Mouse (Mus musculus): ENCODE data around the gene Ncdn. TPM values are rescaled to one million over a fixed set of nuclear protein-coding genes. Genes with fewer than 3 reads are reported as not detected.

Gene Ncdn
- polyA plus RNA-seq (2017; shearing (Covaris generic)), result 10 to 100 TPM; 40.9 to 44.2 TPM

DNA sequence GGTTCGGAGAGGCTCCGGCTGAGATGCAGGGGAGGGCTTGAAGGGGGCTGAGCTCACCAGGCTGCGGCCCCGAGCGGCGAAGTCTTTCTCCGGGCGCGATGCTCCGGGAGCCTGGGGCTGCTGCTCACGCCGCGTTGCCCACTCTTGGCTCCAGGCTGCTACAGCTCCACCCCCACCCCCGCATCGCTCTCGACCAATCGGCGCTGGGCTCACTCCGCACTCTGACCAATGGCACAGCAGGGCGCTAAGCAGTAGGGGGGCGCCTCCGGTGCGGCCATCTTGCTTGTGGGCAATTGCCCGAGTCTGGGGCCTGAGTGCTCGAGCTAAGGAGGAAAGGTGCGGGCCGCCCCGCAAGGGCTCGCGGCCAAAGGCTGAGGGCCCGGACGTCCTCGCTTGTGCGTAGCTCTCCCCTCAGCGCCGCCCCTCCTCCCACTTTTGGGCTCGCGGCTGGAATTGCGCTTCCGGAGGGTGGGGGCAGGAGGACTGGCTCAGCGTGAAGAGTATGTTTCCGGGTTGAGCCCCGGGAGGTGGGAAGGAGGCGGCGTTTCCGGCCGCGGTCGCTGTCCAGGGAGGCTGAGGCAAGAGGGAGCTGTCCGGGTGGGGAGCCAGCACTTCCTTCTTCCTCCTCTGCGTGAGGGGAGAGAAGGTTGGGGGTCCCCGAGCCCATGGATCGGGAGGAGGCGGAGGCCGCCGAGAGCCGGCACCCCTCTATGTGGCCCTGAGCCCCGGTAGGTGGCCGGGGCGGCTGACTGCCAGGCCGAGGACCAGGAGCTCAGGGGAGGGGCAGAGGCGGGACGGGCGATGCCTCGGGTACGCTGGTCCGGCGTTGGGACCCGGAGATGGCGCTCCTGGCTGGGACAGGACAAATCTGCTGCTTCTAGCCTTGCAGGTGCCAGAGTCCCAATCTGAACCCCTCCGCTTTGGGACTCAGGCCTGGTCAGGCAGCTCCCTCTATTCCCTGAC is at the start of gene Ncdn, which contains the start of gene AU040320:
Ncdn (minus strand) TSS at position 171 of the 963 bp plus-strand sequence.
AU040320 (plus strand) TSS at position 277 of the 963 bp plus-strand sequence.

DNA sequence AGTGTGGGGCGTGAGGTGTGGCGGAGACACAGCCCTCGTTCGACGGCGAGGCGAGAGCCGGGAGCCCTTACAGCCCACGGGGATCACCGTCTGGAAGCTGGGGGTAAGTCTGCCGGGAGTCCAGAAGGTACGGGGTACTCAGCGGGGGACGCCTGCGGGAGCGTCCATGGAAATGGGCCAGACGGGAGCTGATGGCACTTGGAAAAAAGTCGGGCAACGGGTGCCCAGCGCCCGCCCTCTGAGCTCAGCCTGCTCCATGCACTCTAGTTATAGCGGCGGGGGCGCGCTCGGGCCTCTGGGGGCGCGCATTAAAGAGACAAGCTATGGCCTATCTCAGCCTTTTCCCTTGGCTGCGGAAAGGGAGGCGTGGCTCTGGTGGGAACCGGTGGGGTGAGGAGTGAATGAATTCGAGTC is 17.2 kb downstream of the Ncdn start, which contains the start of gene Tfap2e:
Tfap2e (minus strand) TSS at position 240 of the 414 bp plus-strand sequence.

Other genes with a start within 250 kb of the Ncdn start
- gene Ago4, start 220.0 kb downstream of the Ncdn start, polyA plus RNA-seq (2017; shearing (Covaris generic)), result under 1 TPM; 0.26 to 0.72 TPM
- gene Clspn, start 196.5 kb downstream of the Ncdn start, polyA plus RNA-seq (2017; shearing (Covaris generic)), result 1 to 10 TPM; 1.3 to 5.2 TPM
- under 1 TPM; 0.45 to 0.73 TPM for gene 5730409E04Rik, start 143.6 kb downstream of the Ncdn start, polyA plus RNA-seq (2017; shearing (Covaris generic))
- 100 to 1,000 TPM; 271 to 285 TPM for gene Psmb2, start 75.8 kb downstream of the Ncdn start, polyA plus RNA-seq (2017; shearing (Covaris generic))
- gene Tfap2e, start 17.2 kb downstream of the Ncdn start, polyA plus RNA-seq (2017; shearing (Covaris generic)), result not detected
- gene AU040320, start 106 bp upstream of the Ncdn start, polyA plus RNA-seq (2017; shearing (Covaris generic)), result 10 to 100 TPM; 36.7 to 50.2 TPM
- gene Zmym4, start 214.7 kb upstream of the Ncdn start, polyA plus RNA-seq (2017; shearing (Covaris generic)), result 10 to 100 TPM; 41.7 to 43.8 TPM